Mouse (Mus musculus): ENCODE data around the gene Zfp408.
"Not testable (repeated sequence)": the region's sequence is repeated elsewhere in the genome, so short reads cannot be mapped to it uniquely, and the experiment has no call there.

Zfp408 gene

DNA sequence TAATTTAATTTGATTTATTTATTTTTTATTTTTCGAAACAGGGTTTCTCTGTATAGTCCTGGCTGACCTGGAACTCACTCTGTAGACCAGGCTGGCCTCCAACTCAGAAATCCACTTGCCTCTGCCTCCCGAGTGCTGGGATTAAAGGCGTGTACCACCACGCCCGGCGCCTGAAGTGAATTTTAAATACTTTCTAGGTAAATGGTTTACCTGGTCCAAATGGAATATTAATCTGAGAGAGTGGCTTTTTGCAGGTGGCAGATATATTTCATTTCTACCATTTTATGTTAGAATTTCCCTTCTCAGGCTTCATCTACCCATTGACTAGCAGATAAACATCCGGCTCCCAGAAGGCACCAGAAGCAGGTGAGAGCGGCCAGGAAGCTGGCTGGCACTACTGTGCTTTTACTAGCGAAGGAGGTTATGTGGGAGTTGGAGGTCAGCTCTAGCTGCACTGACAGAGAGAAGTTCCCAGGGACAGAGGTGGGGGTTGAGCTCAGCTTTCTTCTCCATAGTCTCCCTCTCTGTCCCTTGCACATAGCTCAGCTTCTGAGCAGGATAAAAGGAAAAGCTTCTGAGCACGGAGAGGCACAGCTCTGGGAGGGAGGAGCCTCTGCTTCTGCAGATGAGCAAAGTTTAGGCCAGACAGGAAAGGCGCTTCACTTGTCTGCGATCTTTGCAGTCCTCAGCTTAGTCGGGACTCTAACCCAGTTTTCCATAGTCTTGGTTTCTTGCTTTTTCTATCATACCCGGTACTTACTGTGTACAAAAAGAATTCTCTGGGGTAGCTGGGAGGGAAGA lies 2.1 kb upstream of the Zfp408 start:
- DNase-seq (ENCODE audit: low spot score in 2 of 2) = no peak

DNA sequence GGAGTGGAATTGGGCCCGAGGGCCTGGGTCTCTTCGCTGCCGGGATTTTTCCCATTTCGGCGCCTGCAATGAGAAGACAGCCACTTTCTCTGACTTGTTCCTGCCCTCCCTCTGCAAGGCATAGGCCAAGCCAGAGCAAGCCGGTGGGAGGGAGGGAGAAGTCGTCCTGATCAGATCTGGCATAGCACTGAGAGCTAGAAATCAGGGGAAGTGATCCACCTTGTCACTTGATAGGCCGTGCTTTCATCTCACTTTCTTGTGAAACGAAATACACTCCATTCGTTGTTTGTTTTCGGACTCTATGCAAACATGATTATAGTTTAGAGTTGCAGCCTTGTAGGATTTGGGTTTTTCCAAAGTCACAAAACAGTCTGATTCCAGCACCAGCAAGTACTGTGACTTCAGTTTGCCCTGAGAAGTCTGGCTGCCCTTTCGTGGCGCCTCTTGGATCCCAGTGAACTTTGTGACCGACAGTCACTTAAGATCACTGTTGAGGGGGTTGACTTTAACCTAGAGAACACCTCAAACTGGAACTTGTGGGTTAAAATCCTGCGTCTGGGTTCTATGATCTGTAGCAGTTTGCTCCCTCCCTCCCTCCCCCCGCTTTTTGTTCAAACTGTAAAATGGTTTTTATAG lies 887 bp upstream of the Zfp408 start:
- no peak for DNase-seq (ENCODE audit: low spot score in 2 of 2)

- DNase-seq (ENCODE audit: low spot score in 2 of 2) = no peak
These were observed 439 bp downstream of the Zfp408 start for GRCm38 (mm10) chr2:91649152-91649551.

DNA sequence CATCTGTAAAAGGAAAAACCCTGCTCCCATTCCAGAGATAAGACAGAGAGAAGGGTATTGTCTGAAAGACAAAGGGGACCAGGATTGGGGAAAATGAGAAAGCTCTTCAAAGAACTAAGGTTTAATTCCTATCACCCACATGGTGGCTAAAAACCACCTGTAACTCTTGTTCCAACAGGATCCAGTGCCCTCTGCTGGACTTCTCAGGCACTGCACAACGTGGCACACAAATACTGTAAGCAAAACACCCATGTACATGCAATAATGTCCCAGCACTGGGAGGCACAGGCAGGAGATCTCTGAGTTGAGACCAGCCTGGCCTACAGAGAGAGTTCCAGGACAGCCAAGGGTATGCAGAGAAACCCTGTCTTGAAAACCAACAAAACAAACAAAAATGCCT lies 2.9 kb downstream of the Zfp408 start:
- DNase-seq (ENCODE audit: low spot score in 2 of 2) = no peak

GRCm38 (mm10) chr2:91645811-91646210 lies 3.8 kb downstream of the Zfp408 start:
- no peak for DNase-seq (ENCODE audit: low spot score in 2 of 2)

DNA sequence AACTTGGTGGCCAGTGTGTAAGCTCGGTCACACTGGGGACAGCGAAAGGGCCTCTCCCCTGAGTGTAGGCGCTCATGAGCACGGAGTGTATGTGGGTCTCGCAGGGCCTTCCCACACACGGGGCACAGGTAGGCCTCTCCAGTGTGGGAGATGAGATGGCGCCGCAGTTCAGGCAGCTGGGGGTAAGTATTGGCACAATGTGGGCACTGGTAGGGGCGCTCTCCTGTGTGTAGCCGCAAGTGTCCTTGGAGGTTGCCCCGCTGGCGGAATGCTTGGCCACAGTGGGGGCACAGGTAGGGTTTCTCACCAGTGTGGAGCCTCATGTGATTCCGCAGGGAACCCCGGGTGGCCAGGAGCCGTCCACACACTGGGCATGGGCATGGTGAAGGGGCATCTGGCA lies 4.2 kb downstream of the Zfp408 start:
- no peak for DNase-seq (ENCODE audit: low spot score in 2 of 2)

- DNase-seq (ENCODE audit: low spot score in 2 of 2) = no peak
These were observed 5.6 kb downstream of the Zfp408 start for GRCm38 (mm10) chr2:91644021-91644420.

GRCm38 (mm10) chr2:91642825-91643415 lies 6.7 kb downstream of the Zfp408 start:
- no peak for DNase-seq (ENCODE audit: low spot score in 2 of 2)

- no peak for DNase-seq (ENCODE audit: low spot score in 2 of 2)
These were observed 10.7 kb downstream of the Zfp408 start for GRCm38 (mm10) chr2:91638931-91639330.

GRCm38 (mm10) chr2:91636727-91637338 lies 12.8 kb downstream of the Zfp408 start:
- peak in 1 of 2 experiments; percentile 48 for DNase-seq (ENCODE audit: low spot score in 2 of 2)

DNA sequence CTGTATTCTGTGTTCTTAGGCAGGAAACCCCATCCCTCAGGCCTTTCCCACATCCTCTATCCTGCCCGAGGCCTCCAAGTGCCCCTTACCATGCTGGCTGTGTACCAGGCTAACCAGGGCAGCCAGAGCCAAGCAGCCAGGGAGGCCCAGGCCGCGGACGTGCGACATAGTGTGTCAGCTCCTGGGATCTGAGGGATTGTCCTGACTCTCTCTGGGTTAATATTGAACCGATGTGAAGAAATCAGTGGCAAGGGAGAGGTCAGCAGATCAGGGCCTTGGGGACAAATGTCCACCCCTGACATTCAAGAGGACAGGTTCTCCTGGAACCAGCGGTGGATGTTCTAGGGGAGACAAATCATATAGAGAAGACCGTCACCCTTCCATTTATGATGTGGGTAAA lies 13.4 kb downstream of the Zfp408 start, which contains the start of gene F2:
Gene F2, minus strand, starts transcription at position 186 of the 400 bp plus-strand sequence.
- DNase-seq (ENCODE audit: low spot score in 2 of 2) = no peak

DNA sequence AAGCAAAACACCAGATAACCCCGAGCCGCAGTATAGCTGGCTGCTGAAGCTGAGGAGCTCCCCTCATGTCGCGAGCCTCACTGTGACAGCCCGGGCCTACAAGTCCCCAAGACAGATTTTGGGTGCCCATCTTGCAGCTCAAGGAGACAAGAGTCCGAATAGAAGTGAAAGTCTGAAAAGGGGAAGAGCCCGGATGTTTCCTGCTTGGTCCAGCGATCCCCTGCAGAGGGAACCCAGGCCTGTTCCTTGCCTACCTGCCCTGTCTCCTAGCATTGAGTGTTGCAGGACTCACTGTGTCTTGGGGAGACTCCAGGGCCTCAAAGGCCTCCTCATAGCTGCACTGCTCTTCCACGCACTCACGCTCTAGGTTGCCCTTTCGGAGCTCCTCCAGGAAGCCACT lies 14.1 kb downstream of the Zfp408 start:
- no peak for DNase-seq (ENCODE audit: low spot score in 2 of 2)

DNA sequence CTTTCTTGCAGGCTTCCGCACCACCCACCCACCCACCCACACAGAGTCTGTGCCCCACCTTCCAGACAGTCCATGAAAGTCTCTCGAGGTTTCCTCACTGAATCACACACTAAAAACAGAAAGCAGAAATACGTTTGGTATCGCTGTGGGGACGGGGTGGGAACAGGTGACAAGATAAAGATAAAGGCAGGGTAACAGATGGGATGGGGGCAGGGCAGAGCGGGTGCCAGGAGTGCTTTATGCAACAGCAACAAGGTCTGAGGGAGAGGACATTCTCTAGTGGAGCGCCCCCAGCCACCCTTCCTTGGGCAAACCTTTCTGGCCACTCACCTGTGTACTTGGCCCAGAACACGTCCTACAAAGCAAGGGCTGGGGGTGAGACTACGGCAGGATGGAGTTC lies 14.8 kb downstream of the Zfp408 start:
- no peak for DNase-seq (ENCODE audit: low spot score in 2 of 2)

DNA sequence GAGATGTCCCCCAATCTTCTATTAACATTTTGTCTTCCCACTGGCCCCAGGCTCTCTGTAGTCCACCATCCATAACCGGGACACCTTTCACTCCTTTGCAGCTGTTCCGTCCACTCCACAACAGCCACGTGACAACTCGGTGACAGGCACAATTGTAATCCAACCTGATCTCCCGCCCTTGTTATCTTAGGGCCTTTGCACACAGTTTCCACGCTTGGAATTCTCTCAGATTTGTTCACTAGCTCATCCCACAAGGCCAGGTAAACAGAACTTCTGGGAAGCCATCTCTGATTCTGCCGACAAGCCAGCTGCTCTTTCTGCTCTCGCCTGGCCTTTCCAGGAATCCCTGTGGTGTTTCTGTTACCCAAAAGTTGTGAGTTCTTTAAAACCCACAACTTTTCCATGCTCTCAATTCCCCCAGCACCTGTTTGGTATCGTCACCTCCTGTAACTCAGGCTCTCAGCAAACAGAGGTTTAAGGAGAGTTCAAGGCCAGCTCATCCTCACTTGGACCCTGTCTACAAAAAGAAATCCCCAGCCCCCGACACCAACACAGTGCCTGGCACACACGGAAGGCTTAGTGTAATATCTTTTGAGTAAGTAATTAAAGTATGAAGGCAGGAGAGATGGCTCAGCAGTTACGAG lies 16.1 kb downstream of the Zfp408 start:
- no peak for DNase-seq (ENCODE audit: low spot score in 2 of 2)

DNA sequence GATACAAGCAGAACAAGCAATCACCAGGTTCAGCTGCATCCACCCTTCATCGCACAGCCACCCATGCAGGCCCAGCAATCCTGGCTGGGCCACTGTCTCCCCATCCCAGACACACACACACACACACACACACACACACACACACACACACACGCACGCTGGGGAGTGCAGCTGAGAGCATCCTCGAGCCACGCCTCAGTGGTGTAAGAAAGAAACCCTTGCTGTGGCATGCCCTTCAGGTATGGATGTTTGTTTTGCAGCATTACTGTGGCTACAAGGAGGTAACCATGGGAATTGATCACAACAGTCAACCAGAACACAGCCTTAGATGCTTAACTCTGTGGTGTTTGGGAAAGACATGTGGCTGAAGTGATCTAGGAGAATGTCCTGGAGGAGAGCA lies 17.3 kb downstream of the Zfp408 start:
- DNase-seq (ENCODE audit: low spot score in 2 of 2) = no peak

- no peak for DNase-seq (ENCODE audit: low spot score in 2 of 2)
These were observed 17.8 kb downstream of the Zfp408 start for GRCm38 (mm10) chr2:91631826-91632225.

- no peak for DNase-seq (ENCODE audit: low spot score in 2 of 2)
These were observed 19.2 kb downstream of the Zfp408 start for GRCm38 (mm10) chr2:91630384-91630783.

DNA sequence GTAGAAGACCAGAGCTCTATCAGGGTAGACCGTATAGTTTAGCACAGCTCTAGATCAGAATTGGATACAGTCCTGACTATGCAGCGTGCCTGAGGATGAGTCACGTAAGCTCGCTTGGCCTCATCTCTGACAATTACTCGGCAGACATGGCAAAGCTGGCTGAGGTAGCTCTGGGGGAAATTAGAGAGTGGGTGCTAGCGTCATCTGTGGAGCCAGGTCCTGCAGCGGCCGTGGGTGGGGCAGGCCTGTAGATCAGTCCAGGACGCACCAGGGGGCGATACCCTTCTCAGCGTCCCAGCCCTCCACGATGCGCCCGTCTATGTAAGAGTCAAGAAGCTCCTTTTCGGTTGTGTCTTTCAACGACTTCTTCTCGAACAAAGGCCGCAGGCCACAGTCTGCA lies 19.9 kb downstream of the Zfp408 start:
- DNase-seq (ENCODE audit: low spot score in 2 of 2) = no peak

GRCm38 (mm10) chr2:91628171-91628570 lies 21.4 kb downstream of the Zfp408 start:
- no peak for DNase-seq (ENCODE audit: low spot score in 2 of 2)

- no peak for DNase-seq (ENCODE audit: low spot score in 2 of 2)
These were observed 22.1 kb downstream of the Zfp408 start for GRCm38 (mm10) chr2:91627486-91627885.

- not testable (repeated sequence) for DNase-seq (ENCODE audit: low spot score in 2 of 2)
These were observed 26.2 kb downstream of the Zfp408 start for GRCm38 (mm10) chr2:91623366-91623765.

GRCm38 (mm10) chr2:91622356-91622755 lies 27.2 kb downstream of the Zfp408 start:
- no peak for DNase-seq (ENCODE audit: low spot score in 2 of 2)

Measured in urinary bladder, adult 18-20 months (tissue).